Mouse (Mus musculus) CH12.LX (cell line): Measurements from ENCODE around the gene Itgav.

ENCODE experiments used
- CHD1 ChIP-seq: IDR thresholded peaks from 2 replicates; pipeline ENCODE4 v1.6.1; 2012; ENCODE audit warnings: low read depth, low read length, improper control_type of control experiment, inconsistent platforms
- CTCF ChIP-seq, 2 experiments: IDR thresholded peaks in 1 of 2; conservative IDR thresholded peaks in 1 of 2; 2 replicates each; pipeline ENCODE4 v1.5.1; 2011 to 2012; ENCODE audit warnings: low read depth in 2 of 2, low read length in 2 of 2, improper control_type of control experiment in 1 of 2, inconsistent platforms in 1 of 2, mild to moderate bottlenecking in 1 of 2, moderate library complexity in 1 of 2
- ETS1 ChIP-seq: conservative IDR thresholded peaks from 2 replicates; pipeline ENCODE4 v1.6.1; 2012; ENCODE audit warnings: low read depth, mild to moderate bottlenecking, inconsistent platforms, low read length, improper control_type of control experiment, moderate library complexity
- JUND ChIP-seq: conservative IDR thresholded peaks from 2 replicates; pipeline ENCODE4 v1.6.1; 2011; ENCODE audit warnings: low read depth, low read length, improper control_type of control experiment
- KAT2A ChIP-seq: IDR thresholded peaks from 2 replicates; pipeline ENCODE4 v1.6.1; 2012; ENCODE audit warnings: low read length, improper control_type of control experiment, inconsistent platforms; ENCODE audit not compliant: insufficient replicate concordance
- MAFK ChIP-seq: IDR thresholded peaks from 2 replicates; pipeline ENCODE4 v1.6.1; 2011; ENCODE audit warnings: low read length, improper control_type of control experiment; ENCODE audit not compliant: insufficient replicate concordance
- MAZ ChIP-seq: IDR thresholded peaks from 2 replicates; pipeline ENCODE4 v1.6.1; 2012; ENCODE audit warnings: low read depth, mild to moderate bottlenecking, inconsistent platforms, low read length, improper control_type of control experiment, moderate library complexity
- MEF2A ChIP-seq: IDR thresholded peaks from 2 replicates; pipeline ENCODE4 v1.6.1; 2014; ENCODE audit warnings: low read depth, mild to moderate bottlenecking, inconsistent platforms, low read length, improper control_type of control experiment, borderline replicate concordance
- POLR2A ChIP-seq: IDR thresholded peaks from 2 replicates; pipeline ENCODE4 v1.6.1; 2011; ENCODE audit warnings: low read depth, mild to moderate bottlenecking, improper control_type of control experiment, low read length
- RAD21 ChIP-seq: IDR thresholded peaks from 2 replicates; pipeline ENCODE4 v1.6.1; 2011; ENCODE audit warnings: low read depth, mild to moderate bottlenecking, low read length, improper control_type of control experiment, moderate library complexity
- RCOR1 ChIP-seq: conservative IDR thresholded peaks from 2 replicates; pipeline ENCODE4 v1.6.1; 2012; ENCODE audit warnings: low read depth, mild to moderate bottlenecking, inconsistent platforms, low read length, improper control_type of control experiment
- SMC3 ChIP-seq: IDR thresholded peaks from 2 replicates; pipeline ENCODE4 v1.6.1; 2011; ENCODE audit warnings: low read depth, low read length, improper control_type of control experiment
- UBTF ChIP-seq: IDR thresholded peaks from 2 replicates; pipeline ENCODE4 v1.6.1; 2012; ENCODE audit warnings: low read depth, mild to moderate bottlenecking, inconsistent platforms, low read length, improper control_type of control experiment, moderate library complexity
- USF1 ChIP-seq: IDR thresholded peaks from 2 replicates; pipeline ENCODE4 v1.6.1; 2014; ENCODE audit warnings: low read depth, mild to moderate bottlenecking, inconsistent platforms, low read length, improper control_type of control experiment

- TF ChIP-seq CTCF (conservative IDR thresholded peaks at IDR 0.05 in 1 of 2, IDR thresholded peaks at IDR 0.05 in 1 of 2; ENCODE audit: low read depth in 2 of 2, low read length in 2 of 2) (no peak), JUND (no peak), KAT2A (no peak), RCOR1 (no peak), MAFK (no peak), POLR2A (no peak), CHD1 (no peak), USF1 (no peak), ETS1 (no peak), MAZ (no peak), UBTF (no peak), MEF2A (no peak), SMC3 (no peak), RAD21 (no peak)
These were observed 5.9 kb upstream of the Itgav start for GRCm38 (mm10) chr2:83718341-83718740.
